Mouse (Mus musculus): ENCODE results near the gene Glud1.
"Not testable (repeated sequence)": the region's sequence is repeated elsewhere in the genome, so short reads cannot be mapped to it uniquely, and the experiment has no call there.

Gene Glud1

DNA sequence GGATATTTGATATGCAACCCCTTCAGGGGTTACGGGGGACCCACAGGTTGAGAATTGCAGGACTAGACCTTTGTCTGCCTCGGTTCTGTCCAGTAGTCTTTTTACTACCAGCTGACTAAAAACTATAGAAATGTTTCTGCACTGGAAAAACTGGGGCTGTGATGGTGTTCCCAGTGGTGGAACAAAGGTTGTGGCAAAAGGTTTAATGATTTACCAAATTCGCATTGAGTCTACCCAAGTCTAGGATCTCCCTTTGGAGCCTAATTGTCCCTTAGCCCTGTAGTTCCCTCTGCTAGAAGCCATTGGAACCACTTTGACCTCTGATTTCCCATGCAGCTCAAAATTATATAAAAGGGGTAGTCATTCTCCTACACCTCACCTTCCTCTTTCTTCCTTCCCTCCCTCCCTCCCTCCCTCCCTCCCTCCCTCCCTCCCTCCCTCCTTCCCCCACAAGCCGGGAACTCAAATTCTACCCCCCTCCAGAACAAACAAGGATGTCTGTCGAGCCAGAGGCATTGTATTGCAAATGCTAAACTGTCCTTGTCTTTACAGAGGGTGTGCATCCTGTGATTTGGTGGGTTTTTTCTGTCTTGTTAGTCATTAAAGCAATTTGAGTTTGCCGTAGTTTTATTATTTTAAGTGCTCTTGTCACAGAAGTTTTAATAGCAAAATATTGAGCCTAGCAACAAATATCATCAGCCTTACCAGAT is 2.0 kb downstream of the Glud1 start:
- DNase-seq (ENCODE audit: low spot score), result peak; percentile 56

- DNase-seq (ENCODE audit: low spot score), result no peak
Observed at GRCm38 (mm10) chr14:34313612-34314011, 3.1 kb downstream of the Glud1 start.

DNA sequence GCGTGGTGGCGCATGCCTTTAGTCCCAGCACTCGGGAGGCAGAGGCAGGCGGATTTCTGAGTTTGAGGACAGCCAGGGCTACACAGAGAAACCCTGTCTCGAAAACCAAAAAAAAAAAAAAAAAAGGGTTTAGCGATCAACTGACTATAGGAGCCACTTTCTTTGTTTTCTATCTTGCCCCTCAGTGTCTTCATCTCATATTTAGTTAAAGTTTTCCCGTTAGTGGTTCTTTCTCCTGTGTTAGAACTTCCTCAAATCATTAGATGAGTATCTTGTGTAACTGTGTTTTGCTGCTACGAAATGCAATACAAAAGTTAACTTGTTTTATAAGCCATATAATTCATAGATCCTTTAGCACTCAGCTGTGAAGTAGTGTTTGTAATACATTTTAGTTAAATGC is 3.9 kb downstream of the Glud1 start:
- DNase-seq (ENCODE audit: low spot score), result not testable (repeated sequence)

GRCm38 (mm10) chr14:34314796-34315195 is 4.3 kb downstream of the Glud1 start:
- no peak for DNase-seq (ENCODE audit: low spot score)

DNA sequence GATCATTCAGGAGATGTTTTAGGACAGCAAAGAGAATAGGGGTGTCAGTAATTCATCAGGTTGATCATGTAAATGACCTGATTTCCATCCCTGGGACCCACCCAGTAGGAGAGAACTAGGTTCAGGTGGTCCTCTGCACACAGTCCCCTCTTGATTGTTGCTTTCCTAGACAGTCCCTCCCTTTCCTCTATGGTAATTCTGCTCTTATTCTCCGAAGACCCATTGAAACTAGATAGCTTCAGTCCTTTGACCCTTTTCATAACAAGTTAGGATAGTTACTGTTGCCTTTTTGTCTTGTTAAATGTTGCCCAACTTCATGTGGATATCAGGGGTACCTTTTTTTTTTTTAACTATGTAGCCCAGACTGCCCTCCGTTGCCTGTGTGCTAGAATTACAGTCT is 5.8 kb downstream of the Glud1 start:
- DNase-seq (ENCODE audit: low spot score), result no peak

DNA sequence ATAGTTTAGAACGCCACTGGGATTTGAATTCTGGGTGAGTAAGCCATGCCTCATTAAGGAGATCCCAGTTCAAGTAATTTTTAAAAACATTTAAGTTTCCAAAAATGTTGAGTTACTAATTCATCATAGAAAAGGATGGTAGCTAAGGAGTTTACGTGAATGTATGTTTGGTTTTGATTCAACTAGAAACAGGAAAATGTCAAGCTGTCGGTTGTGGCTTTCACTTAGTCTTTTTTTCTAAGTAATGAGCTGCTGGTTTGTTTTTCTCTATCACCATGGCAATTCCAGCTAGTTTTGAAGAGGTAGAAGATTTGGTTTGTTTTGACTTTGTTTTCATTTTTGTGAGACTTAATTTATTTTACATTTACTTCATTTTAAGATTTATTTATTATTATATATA is 6.9 kb downstream of the Glud1 start:
- DNase-seq (ENCODE audit: low spot score), result no peak

DNA sequence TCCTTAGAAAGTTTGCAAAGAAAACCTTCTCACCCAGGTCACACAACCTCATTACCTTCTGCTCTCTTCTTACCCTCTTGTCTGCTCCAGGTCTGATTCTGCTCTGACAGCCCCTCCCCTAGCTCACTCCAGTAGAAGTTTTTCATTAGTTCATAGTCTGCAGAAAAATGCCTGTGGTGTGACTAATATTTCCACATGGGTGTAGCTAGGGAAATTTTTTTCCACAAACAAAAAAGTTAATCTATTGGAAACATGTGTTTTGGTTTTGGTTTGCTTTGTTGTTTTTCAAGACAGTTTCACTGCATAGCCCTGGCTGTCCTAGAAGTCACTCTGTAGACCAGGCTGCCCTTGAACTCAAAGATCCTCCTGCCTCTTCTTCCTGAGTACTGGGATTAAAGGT is 7.6 kb downstream of the Glud1 start:
- no peak for DNase-seq (ENCODE audit: low spot score)

DNA sequence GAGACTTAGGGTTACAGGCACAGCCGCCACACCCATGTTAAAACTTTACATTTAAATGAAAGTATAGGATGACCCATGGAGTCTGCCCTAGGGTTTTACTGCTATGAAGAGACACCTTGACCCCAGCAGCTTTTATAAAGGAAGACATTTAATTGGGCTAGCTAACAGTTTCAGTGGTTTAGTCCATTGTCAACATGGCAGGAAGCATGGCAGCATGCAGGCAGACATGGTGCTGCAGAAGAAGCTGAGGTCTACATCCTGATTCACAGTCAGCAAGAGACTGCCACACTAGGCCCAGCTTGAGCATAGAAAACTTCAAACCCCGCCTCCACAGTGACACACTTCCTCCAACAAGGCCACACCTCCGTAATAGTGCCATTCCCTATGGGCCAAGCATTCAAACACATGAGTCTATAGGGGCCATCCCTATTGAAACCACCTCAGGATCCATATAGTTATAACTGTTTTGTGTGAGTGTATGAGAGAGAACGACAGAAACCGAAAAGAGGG is 13.1 kb downstream of the Glud1 start:
- no peak for DNase-seq (ENCODE audit: low spot score)

DNA sequence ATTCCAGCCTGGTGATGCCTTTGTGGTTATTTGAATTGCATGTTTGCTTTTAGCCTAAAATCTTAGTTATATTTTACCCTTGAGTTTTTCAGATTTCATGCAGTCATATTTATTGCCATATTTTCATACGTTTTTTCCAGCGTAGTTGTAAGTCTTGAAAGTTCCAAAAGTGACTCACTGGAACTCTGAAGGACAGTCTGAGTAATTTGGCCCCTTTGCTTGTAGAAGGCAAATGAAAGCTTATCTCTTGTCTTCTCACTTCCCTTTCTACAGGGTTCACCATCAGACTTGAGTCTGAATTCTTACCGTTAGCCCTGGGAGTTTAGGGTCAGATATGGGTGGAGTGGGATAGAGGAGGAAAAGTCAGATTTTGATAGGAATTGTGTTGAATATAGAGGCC is 16.1 kb downstream of the Glud1 start:
- no peak for DNase-seq (ENCODE audit: low spot score)

DNA sequence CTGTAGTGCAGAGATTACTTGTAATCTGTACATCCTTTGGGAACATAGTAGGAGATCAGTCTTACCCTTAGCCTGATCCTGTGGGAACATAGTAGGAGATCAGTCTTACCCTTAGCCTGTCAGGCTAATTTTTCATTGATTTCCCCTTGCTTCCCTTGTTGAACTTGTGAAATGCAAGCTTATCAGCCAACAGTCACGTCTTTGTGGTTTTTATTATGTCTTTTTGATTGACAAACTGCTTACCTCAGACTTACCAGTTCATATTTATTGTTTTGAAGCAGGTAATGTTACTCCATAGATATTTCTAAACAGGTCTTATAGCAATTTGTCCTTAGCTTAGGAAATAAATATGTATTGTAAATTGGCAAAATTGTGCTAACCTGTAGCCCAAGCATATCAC is 17.1 kb downstream of the Glud1 start:
- no peak for DNase-seq (ENCODE audit: low spot score)

DNA sequence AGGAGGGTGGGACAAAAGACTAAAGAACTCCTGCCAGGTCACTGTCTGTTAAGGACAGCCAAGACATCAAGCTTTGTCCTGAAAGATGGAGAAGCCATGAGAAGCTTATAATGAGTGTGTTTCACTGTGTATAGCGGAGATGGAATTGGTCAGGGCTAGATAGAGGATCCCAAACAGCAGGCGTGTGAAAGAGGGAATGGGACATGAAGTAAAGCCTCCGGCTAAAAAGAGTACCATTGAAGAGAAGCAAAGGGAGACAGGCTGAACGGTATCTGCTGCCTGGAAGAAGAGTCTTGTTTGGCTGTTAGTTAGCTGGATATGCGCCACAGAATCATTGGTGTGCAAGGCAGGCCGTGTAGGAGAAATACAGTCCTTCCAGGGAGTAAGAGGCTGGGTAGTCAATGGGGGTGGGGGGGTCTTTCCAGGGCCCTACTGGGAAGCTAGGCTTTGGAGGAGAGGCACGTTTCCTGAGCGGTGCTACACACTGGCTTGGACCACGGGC is 20.2 kb downstream of the Glud1 start:
- no peak for DNase-seq (ENCODE audit: low spot score)

DNA sequence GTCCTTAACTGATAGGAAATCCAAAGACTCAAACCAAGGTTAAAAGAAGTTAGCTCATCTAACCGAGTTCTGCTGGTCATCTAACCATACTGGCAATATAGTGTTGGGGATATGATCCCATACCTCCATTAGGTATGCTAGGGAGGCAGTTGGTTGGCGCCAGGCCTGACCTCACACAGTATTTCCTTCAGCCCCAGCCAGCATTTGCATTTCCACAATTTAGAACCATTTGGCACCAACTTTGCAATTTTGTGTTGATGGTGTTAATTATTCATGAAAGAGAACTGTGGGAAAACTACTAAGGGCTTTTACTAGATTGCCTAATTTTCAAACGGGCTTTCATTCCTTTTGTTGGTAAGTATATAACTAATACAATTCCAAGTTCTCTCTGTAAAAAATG is 21.4 kb downstream of the Glud1 start:
- DNase-seq (ENCODE audit: low spot score), result no peak

GRCm38 (mm10) chr14:34332476-34332875 is 21.9 kb downstream of the Glud1 start:
- DNase-seq (ENCODE audit: low spot score), result no peak

DNA sequence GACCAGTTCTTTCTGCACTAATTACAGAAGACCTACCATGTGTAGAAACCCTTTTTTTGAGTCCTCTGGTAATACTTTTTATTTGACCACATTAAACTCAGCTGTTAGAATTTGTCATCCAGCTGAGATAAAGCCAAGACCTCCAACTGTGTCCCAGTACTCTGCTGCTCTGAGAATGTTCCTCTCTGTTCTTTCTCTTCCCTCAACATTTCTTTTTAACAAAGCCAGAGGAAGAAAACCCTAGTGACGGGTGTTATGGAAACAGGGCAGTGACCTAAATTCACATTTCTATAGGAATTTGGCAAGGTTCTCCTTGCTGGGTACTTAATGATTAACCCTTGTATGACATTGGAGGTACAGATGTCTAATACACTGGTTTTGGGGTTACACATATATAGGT is 28.9 kb downstream of the Glud1 start:
- DNase-seq (ENCODE audit: low spot score), result no peak

- DNase-seq (ENCODE audit: low spot score), result no peak
Observed at GRCm38 (mm10) chr14:34341993-34342392, 31.5 kb downstream of the Glud1 start.

- no peak for DNase-seq (ENCODE audit: low spot score)
Observed at GRCm38 (mm10) chr14:34343078-34343477, 32.6 kb downstream of the Glud1 start.

DNA sequence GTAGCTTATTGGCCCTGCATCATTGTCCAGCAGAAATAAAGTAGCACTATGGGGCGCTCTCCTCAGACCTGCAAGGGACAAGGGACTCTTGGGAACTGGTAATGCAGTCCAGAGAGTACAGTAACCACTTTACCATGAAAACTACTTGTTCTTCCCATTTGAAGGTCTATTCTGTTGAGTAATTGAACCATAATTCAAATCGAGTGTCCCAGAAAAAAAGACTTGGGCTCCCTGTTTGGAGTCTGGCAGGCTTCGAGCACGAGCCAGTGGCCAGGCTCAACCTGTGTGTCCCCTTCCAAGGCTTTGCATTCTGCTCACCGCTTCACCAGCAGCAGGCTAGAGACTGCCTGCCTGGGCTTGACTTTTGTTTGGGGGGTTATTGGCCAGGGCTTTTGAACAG is 33.8 kb downstream of the Glud1 start:
- no peak for DNase-seq (ENCODE audit: low spot score)

DNA sequence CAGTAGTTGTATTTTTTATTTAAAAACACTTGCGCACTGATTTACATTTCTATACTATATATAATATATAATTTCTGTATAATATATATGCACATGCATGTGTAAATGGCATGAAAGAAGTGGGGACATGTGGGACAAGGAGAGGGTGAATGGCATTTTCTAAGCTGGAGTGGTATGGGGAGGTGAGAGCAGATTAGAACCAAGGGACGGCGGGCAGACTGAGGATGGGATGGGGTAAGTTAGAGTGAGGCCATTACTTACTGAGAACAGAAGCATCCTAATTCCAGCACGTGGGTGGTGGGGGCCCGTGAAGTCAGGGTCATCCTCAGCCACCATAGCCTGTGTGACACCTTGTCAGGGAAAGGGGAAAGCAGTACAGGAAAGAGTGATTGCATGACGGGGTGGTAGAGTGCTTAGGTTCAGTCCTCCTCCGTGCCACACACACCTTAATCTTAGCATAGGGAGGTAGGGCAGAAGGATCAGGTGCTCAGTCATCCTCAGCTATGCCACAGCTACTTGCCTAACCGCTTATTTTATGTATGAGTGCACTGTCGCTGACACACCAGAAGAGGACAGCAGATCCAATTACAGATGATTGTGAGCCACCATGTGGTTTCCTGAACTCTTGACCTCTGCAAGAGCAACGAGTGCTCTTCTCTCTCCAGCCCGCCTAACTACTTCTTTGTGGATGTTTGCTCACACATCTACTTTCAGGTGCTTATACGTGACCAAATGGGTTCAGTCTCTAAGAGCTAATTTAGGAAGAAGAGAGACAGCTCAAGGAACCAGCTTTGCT is 35.4 kb downstream of the Glud1 start:
- DNase-seq (ENCODE audit: low spot score), result peak; percentile 32

DNA sequence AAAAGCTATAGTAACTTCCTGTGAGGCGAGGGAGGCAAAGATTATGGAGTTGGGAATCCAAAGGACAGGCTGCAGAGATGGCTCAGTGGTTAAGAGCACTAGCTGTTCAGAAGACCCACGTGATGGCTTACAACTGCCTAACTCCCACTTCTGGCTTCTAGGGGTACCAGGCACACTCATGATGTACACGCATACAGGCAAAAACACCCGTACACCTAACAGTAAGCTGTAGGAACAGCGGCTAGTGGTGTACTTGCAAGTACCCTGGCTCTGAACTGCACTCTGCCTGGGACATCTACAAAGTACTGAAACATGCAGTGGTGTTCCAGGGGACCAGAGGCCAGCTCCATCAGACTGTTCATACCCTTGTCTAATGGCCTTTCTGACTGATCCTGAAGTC is 36.6 kb downstream of the Glud1 start:
- DNase-seq (ENCODE audit: low spot score), result no peak

DNA sequence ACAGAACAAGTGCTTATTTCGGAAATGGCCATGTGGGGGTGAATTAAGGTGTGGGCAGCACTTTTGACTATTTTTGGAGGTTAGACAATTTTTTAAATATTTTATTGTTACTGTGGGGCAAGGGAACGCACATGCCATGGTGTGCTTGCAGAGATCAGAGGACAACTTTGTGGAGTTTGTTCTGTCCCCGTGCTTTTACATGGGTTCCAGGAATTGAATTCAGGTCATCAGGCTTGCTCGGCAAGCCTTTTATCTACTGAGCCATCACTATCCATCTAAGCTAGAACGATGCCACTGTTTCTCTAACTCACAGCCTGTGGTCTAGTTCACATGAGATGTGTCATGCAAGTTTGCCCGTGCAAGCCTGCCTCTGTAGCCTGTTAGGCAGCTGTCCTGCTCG is 37.8 kb downstream of the Glud1 start:
- no peak for DNase-seq (ENCODE audit: low spot score)

DNA sequence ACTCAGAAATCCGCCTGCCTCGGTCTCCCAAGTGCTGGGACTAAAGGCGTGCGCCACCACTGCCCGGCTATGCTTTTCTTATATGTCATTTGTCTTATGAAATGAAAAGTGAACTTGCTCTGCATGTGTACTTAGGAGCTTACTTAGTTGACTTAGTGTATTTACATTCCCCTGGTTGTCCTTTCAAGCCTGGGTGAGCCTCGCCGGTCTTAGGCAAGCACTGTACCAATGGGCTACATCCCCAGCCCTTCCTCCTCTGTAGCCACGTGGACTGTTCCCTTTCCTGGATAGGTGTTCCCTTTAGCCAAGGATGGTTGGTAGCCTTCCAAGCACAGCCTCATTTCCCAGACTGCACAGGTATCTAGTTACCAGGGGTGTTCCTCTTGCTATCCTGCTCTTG is 38.5 kb downstream of the Glud1 start:
- peak; percentile 50 for DNase-seq (ENCODE audit: low spot score)

DNA sequence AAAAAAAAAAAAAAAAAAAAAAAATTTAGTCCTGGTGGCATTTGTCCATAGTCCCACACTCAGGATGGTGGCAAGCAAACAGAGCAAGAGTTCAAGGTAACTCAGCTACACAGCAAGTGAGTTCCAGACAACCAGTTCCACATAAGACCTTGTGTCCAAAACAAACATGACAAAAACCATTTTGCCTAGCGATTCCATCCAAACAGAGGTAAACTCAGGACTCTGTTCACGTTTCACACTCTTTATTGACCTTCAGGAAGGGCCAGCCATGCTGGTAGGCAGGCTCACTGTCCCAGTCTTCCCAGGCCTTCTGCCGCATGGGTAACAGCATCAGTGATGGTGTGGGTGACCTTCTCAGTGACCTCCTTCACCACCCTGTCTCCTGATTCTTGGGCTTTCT is 41.1 kb downstream of the Glud1 start:
- no peak for DNase-seq (ENCODE audit: low spot score)

- DNase-seq (ENCODE audit: low spot score), result no peak
Observed at GRCm38 (mm10) chr14:34352523-34352922, 42.0 kb downstream of the Glud1 start.

Measured in yolk sac, embryonic 10.5 days (tissue).